Mouse (Mus musculus): Measurements from ENCODE around the gene Fosl1. TPM values are rescaled to one million over a fixed set of nuclear protein-coding genes. Genes with fewer than 3 reads are reported as not detected.
A peak's percentile ranks its signal among the peaks of the same experiment; 100 is the strongest.
"Not testable (repeated sequence)": the region's sequence is repeated elsewhere in the genome, so short reads cannot be mapped to it uniquely, and the experiment has no call there.

Gene Fosl1
- total RNA-seq, 2 experiments from 2014 or later, result not detected

DNA sequence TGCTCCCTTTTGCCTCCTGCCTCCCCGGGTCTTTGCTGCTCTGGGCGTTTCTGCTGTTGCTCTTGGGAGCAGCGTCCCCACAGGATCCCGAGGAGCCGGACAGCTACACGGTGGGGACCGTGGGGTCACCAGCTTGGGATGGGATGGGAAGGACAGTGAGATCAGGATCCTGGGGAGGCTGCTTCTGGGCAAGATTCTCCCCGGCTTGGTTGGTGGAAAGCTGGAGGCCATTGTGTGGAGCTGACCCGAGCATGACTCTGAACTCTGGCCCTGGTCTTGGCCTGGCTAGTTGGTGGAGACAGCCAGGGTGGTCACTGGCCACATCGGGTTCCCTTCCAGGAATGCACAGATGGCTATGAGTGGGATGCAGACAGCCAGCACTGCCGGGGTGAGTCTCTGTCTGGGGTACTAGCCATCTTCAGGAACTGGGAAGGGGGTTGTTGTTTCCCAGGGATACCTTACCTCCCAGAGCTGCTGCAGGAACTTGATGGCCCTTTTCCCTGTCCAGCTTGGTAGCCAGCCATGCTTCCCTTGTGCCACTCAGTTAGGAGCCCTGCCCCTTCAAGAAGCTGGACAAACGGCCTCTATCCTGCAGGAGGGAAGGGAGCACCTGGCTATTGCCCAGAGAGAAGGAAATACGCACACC is 27.8 kb downstream of the Fosl1 start:
- no peak for ATAC-seq (replicated peaks; ENCODE audit: low FRiP score, poor library complexity, severe bottlenecking)

DNA sequence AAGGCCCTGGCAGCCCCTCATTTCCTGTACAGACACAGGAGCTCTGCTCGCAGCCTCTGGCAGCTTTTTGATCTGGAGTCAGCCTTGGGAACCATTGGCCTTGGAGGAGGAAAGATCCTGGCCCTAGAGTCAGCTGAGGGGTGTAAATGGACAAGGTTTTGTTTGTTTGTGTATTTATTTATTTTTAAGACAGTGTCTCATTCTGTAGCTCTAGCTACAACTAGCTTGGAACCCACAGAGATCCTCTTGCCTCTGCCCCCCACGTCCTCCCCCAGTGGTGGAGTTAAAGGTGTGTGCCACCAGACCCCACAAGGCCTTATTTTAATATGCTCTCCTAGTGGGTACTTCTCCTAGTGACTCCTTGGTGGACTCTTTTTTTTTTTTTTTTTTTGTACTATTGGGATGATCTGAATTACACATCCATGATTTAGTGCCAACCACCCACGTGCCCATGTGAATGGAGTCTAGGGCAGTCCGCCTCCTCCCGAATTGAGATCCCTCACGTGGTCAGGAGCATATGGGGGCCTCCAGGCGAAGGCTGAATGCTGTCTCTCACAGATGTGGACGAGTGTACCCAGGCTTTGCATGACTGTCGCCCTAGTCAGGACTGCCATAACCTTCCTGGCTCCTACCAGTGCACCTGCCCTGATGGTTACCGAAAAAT is 29.8 kb downstream of the Fosl1 start:
- no peak for ATAC-seq (replicated peaks; ENCODE audit: low FRiP score, poor library complexity, severe bottlenecking)

DNA sequence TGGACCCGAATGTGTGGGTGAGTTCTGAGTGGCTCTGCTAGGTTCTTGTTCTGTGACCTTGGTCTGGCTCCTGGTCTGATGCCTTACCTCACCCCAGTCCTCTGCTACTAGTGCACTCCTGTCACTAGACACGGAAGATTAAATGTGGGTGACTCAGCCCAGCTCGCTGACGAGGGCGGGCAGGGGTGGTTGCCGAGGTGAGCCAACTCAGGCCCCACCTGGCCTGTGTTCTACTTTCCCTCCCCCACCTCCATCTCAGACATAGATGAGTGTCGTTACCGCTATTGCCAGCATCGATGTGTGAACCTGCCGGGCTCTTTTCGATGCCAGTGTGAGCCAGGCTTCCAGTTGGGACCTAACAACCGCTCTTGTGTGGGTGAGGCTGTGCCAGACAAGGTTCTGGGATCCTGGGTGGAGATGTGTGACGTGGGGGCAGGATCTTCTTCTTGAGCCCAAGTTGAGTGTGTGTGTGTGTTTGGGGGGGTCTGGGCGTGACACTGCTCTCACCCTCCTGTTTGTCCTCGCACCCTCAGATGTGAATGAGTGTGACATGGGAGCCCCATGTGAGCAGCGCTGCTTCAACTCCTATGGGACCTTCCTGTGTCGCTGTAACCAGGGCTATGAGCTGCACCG is 30.4 kb downstream of the Fosl1 start:
- no peak for ATAC-seq (replicated peaks; ENCODE audit: low FRiP score, poor library complexity, severe bottlenecking)

- no peak for ATAC-seq (replicated peaks; ENCODE audit: low FRiP score, poor library complexity, severe bottlenecking)
Measured at GRCm38 (mm10) chr19:5480016-5480415, 32.7 kb downstream of the Fosl1 start.

- ATAC-seq (replicated peaks; ENCODE audit: low FRiP score, poor library complexity, severe bottlenecking), result no peak
Measured at GRCm38 (mm10) chr19:5481398-5481797, 34.1 kb downstream of the Fosl1 start.

GRCm38 (mm10) chr19:5483386-5484359 is 36.3 kb downstream of the Fosl1 start:
- no peak for ATAC-seq (replicated peaks; ENCODE audit: low FRiP score, poor library complexity, severe bottlenecking)

DNA sequence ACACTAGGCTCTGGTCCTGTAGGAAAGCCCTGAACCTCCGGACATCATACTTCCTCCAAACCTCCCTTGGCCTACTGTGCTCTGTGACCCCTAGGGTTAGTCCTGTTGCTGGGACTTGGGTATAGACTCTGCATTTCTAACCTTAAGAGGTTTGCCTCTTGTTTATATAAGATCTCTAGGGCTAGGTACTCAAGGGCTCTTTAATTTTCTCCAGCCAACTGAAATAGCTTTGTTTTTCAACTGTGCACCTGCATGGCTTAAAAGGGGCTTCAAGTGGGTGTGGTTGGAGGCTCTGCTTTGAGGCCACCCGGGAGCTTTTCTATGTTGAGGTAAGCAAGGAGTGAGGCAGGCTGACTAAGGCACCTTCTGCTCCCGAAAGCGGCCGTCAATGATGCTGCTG is 37.1 kb downstream of the Fosl1 start:
- ATAC-seq (replicated peaks; ENCODE audit: low FRiP score, poor library complexity, severe bottlenecking), result no peak

DNA sequence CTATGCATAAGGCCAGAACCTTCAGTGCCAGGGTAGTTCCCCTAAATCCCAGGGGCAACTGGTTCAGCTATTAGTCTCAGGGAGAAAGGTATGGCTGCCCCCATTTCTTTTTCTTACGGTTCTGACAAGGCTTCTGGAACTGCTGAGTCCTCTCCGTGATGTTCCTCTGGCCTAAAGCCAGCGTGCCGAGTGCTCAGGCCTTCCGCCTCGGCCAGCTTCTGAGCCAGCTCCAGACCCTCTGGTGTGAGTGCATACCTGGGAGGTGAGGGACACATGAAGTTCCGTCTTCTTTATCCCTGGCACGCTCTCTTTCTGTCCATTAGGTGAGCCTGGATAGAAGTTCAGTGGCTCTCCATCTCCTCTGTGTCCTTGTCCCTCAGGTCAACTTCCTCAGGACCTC is 38.0 kb downstream of the Fosl1 start:
- ATAC-seq (replicated peaks; ENCODE audit: low FRiP score, poor library complexity, severe bottlenecking), result no peak

GRCm38 (mm10) chr19:5485821-5486220 is 38.5 kb downstream of the Fosl1 start:
- no peak for ATAC-seq (replicated peaks; ENCODE audit: low FRiP score, poor library complexity, severe bottlenecking)

GRCm38 (mm10) chr19:5486286-5486685 is 38.9 kb downstream of the Fosl1 start:
- ATAC-seq (replicated peaks; ENCODE audit: low FRiP score, poor library complexity, severe bottlenecking), result no peak

- ATAC-seq (replicated peaks; ENCODE audit: low FRiP score, poor library complexity, severe bottlenecking), result no peak
Measured at GRCm38 (mm10) chr19:5486771-5487170, 39.4 kb downstream of the Fosl1 start.

GRCm38 (mm10) chr19:5487768-5488550 is 40.6 kb downstream of the Fosl1 start, which contains the start of gene Mus81:
Mus81 (minus strand) TSS chr19:5488402.
- peak; percentile 47 for ATAC-seq (replicated peaks; ENCODE audit: low FRiP score, poor library complexity, severe bottlenecking)

- ATAC-seq (replicated peaks; ENCODE audit: low FRiP score, poor library complexity, severe bottlenecking), result peak; percentile 70
Measured at GRCm38 (mm10) chr19:5488878-5489571, 41.7 kb downstream of the Fosl1 start.

DNA sequence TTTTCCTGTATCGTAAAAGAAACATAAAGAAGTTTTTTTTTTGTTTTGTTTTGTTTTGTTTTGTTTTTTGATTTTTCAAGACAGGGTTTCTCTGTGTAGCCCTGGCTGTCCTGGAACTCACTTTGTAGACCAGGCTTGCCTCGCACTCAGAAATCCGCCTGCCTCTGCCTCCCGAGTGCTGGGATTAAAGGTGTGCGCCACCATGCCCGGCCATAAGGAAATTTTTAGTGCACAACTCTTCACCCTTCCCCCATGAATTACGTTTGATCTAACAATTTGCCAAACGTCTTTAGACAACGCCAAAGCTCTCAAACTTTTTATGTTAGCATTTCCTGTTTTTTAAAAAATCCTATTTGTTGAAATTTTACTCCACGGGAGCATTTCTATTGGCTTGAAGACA is 42.4 kb downstream of the Fosl1 start:
- not testable (repeated sequence) for ATAC-seq (replicated peaks; ENCODE audit: low FRiP score, poor library complexity, severe bottlenecking)

GRCm38 (mm10) chr19:5490313-5490897 is 43.1 kb downstream of the Fosl1 start, which contains the start of gene Cfl1:
Cfl1 (plus strand) TSS chr19:5490455.
- peak; percentile 56 for ATAC-seq (replicated peaks; ENCODE audit: low FRiP score, poor library complexity, severe bottlenecking)

GRCm38 (mm10) chr19:5490898-5491708 is 43.8 kb downstream of the Fosl1 start:
- ATAC-seq (replicated peaks; ENCODE audit: low FRiP score, poor library complexity, severe bottlenecking), result peak; percentile 51

GRCm38 (mm10) chr19:5492641-5493040 is 45.3 kb downstream of the Fosl1 start:
- ATAC-seq (replicated peaks; ENCODE audit: low FRiP score, poor library complexity, severe bottlenecking), result no peak

Measured in erythroblast, adult 5-6 weeks (primary cell).